Mouse (Mus musculus): ENCODE results near the gene Gm45713. TPM values are rescaled to one million over a fixed set of nuclear protein-coding genes. Genes with fewer than 3 reads are reported as not detected.
A peak's percentile ranks its signal among the peaks of the same experiment; 100 is the strongest.

Gm45713 gene
- total RNA-seq, 2 experiments from 2014 or later: 0.50 TPM; not detected in 1

- intact Hi-C loops (cut with DNase I): no loop called here
- DNase-seq: no peak
Measured at GRCm38 (mm10) chr7:45147267-45147666, 11.2 kb upstream of the Gm45713 start.

GRCm38 (mm10) chr7:45145460-45145859 lies 9.4 kb upstream of the Gm45713 start:
- no peak for DNase-seq
- intact Hi-C loops (cut with DNase I): no loop called here

- intact Hi-C loops (cut with DNase I): no loop called here
- DNase-seq: no peak
Measured at GRCm38 (mm10) chr7:45144368-45145174, 8.5 kb upstream of the Gm45713 start.

GRCm38 (mm10) chr7:45141914-45142313 lies 5.9 kb upstream of the Gm45713 start:
- no peak for DNase-seq
- intact Hi-C loops (cut with DNase I): no loop called here

- DNase-seq: no peak
- intact Hi-C loops (cut with DNase I): no loop called here
Measured at GRCm38 (mm10) chr7:45141319-45141718, 5.3 kb upstream of the Gm45713 start.

- intact Hi-C loops (cut with DNase I): no loop called here
- peak; percentile 69 for DNase-seq
Measured at GRCm38 (mm10) chr7:45139904-45140723, 4.1 kb upstream of the Gm45713 start.

GRCm38 (mm10) chr7:45138403-45138802 lies 2.4 kb upstream of the Gm45713 start:
- intact Hi-C loops (cut with DNase I): no loop called here
- DNase-seq: no peak

- no peak for DNase-seq
- intact Hi-C loops (cut with DNase I): no loop called here
Measured at GRCm38 (mm10) chr7:45137171-45138006, 1.4 kb upstream of the Gm45713 start.

- intact Hi-C loops (cut with DNase I): no loop called here
Measured at GRCm38 (mm10) chr7:45135370-45135769, 661 bp downstream of the Gm45713 start.

GRCm38 (mm10) chr7:45134544-45135026 lies 1.4 kb downstream of the Gm45713 start:
- intact Hi-C loops (cut with DNase I): no loop called here
- no peak for DNase-seq

More at GRCm38 (mm10) chr7:45135370-45135769, 661 bp downstream of the Gm45713 start:
- no peak for DNase-seq

- intact Hi-C loops (cut with DNase I): no loop called here
- DNase-seq: no peak
Measured at GRCm38 (mm10) chr7:45133446-45134159, 2.4 kb downstream of the Gm45713 start.

GRCm38 (mm10) chr7:45131850-45132249 lies 4.2 kb downstream of the Gm45713 start:
- intact Hi-C loops (cut with DNase I): no loop called here
- no peak for DNase-seq

GRCm38 (mm10) chr7:45129776-45130512 lies 6.1 kb downstream of the Gm45713 start:
- no peak for DNase-seq
- intact Hi-C loops (cut with DNase I): no loop called here

- intact Hi-C loops (cut with DNase I): no loop called here
- no peak for DNase-seq
Measured at GRCm38 (mm10) chr7:45129318-45129717, 6.7 kb downstream of the Gm45713 start.

GRCm38 (mm10) chr7:45128624-45129246 lies 7.3 kb downstream of the Gm45713 start, which contains the start of gene Rpl13a:
Gene Rpl13a, minus strand, starts transcription at chr7:45128761.
- intact Hi-C loops (cut with DNase I): no loop called here

GRCm38 (mm10) chr7:45127700-45128224 lies 8.3 kb downstream of the Gm45713 start:
- no peak for DNase-seq
- intact Hi-C loops (cut with DNase I): no loop called here

More at GRCm38 (mm10) chr7:45128624-45129246, 7.3 kb downstream of the Gm45713 start, which contains the start of gene Rpl13a:
- peak; percentile 99 for DNase-seq

GRCm38 (mm10) chr7:45126844-45127699 lies 9.0 kb downstream of the Gm45713 start:
- no peak for DNase-seq
- intact Hi-C loops (cut with DNase I): no loop called here
